In the genomic region with DNA sequence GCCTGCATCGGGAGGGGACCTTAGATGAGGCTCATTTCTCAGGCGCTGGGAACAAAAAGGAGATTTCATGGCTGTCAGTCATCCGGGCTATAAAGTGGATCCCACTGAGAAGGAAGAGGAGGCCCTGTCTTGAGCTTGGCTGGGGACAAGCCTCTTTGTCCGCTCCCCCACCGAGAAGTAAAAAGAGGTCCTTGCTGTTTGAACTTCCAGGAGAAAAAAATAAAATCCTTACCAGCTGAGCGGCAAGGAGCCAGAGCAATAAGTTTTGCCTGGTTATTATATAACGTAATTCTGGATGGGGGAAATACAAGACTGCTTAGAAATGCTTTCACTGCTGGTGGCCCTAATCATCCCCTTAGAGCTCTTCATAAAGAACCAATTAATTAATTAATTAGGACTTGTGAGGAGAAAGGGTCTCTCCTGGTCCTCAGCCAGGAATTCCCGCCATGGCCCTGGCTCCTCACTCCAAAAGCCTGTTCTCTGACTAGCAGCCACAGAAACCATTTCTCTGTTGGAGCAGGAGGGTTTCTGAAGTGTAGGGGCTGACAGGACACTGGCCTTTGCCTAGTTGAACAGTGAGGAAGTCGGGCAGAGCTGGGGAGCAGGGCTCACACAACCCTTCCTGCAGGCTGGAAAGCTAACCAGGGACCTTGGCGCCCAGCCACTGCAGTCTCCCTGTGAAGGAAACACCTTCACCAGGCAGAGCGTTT, we compare ENCODE assay signal across 8 mouse cellular contexts.
DNase-seq lines count a peak whose midpoint lies in the region; ATAC-seq and TF ChIP-seq lines count a peak whose summit lies in the region.

No protein-coding gene starts in this region.

- H3K27me3 ChIP-seq in neural tube, embryonic 11.5 days (ENCODE audit: control insufficient read depth, insufficient read depth, low read length) = 0 out of 2 replicates have a peak, but pooled peaks cover 2% of the 10 kb centered on the region
- H3K27me3 ChIP-seq in hindbrain, postnatal 0 days (ENCODE audit: insufficient read depth, low read length) = 0 out of 2 replicates have a peak, but pooled peaks cover 9% of the 10 kb centered on the region
- H3K27me3 ChIP-seq in intestine, embryonic 16.5 days (replicated peaks; ENCODE audit: control insufficient read depth, insufficient read depth, low read length) = no peaks in the 10 kb centered on the region

- H3K4me3 ChIP-seq in neural tube, embryonic 11.5 days (ENCODE audit: low read depth, low read length) = no peak overlapping the region
- H3K4me3 ChIP-seq in hindbrain, postnatal 0 days (ENCODE audit: low read length) = no peak overlapping the region
- H3K4me3 ChIP-seq in intestine, embryonic 16.5 days (ENCODE audit: low read length) = no peak overlapping the region

- no peak overlapping the region for H3K9ac ChIP-seq in neural tube, embryonic 11.5 days (ENCODE audit: low read length)
- no peak overlapping the region for H3K9ac ChIP-seq in hindbrain, postnatal 0 days (replicated peaks; ENCODE audit: low read length)
- no peak overlapping the region for H3K9ac ChIP-seq in intestine, embryonic 16.5 days (ENCODE audit: low read depth, low read length)

- H3K4me1 ChIP-seq in neural tube, embryonic 11.5 days (ENCODE audit: control insufficient read depth, insufficient read depth, low read length) = peaks cover 22% of the 10 kb centered on the region
- peaks cover 16% of the 10 kb centered on the region for H3K4me1 ChIP-seq in hindbrain, postnatal 0 days (ENCODE audit: insufficient read depth, low read length)
- H3K4me1 ChIP-seq in intestine, embryonic 16.5 days (ENCODE audit: control insufficient read depth, insufficient read depth, low read length) = peaks cover 5% of the 10 kb centered on the region

- no peak for TF ChIP-seq CTCF in hindbrain, postnatal 0 days (IDR thresholded peaks at IDR 0.05; ENCODE audit: low read depth)

- DNase-seq in neural tube, embryonic 11.5 days (ENCODE audit: low spot score) = peak; percentile 59
- no peak for DNase-seq in neural tube, embryonic 10.5 days (ENCODE audit: extremely low spot score, low spot score)
- peak; percentile 70 for DNase-seq in embryo, embryonic 11 days
- peak; percentile 64 for DNase-seq in hindbrain, postnatal 0 days (ENCODE audit: low spot score)
- DNase-seq in retina, embryonic 14.5 days (ENCODE audit: low spot score) = peak; percentile 45
- DNase-seq in thymus, postnatal 0 days (ENCODE audit: low spot score) = no peak

- H3K4me2 ChIP-seq in neural tube, embryonic 11.5 days (ENCODE audit: low read depth) = peak overlapping the region; percentile 19
- no peak overlapping the region for H3K4me2 ChIP-seq in hindbrain, postnatal 0 days (ENCODE audit: low read depth, low read length)
- no peak overlapping the region for H3K4me2 ChIP-seq in intestine, embryonic 16.5 days (ENCODE audit: low read depth, low read length)

- peak overlapping the region; percentile 24; the same call in 1 of the 2 replicates for H3K27ac ChIP-seq in neural tube, embryonic 11.5 days (ENCODE audit: low read depth, low read length)
- no peak overlapping the region for H3K27ac ChIP-seq in hindbrain, postnatal 0 days
- no peak overlapping the region for H3K27ac ChIP-seq in intestine, embryonic 16.5 days (ENCODE audit: low read length)

- H3K36me3 ChIP-seq in neural tube, embryonic 11.5 days (ENCODE audit: control insufficient read depth, insufficient read depth, low read length) = no peaks in the 10 kb centered on the region
- no peaks in the 10 kb centered on the region for H3K36me3 ChIP-seq in hindbrain, postnatal 0 days (ENCODE audit: insufficient read depth, low read length)
- no peaks in the 10 kb centered on the region for H3K36me3 ChIP-seq in intestine, embryonic 16.5 days (ENCODE audit: control insufficient read depth, insufficient read depth, low read length)

- 7% methylated on average over 11 of the region's 11 CpGs for WGBS in neural tube, embryonic 11.5 days
- 17% methylated on average over 11 of the region's 11 CpGs for WGBS in hindbrain, postnatal 0 days
- 35% methylated on average over 11 of the region's 11 CpGs for WGBS in intestine, embryonic 16.5 days

- peak; percentile 83 for ATAC-seq in neural tube, embryonic 11.5 days (ENCODE audit: insufficient read depth, low FRiP score, low TSS enrichment)
- peak; percentile 83 for ATAC-seq in hindbrain, postnatal 0 days
- no peak for ATAC-seq in intestine, embryonic 16.5 days
- no peak for ATAC-seq in megakaryocyte-erythroid progenitor cell, adult 5-6 weeks (replicated peaks; ENCODE audit: low FRiP score, low TSS enrichment, poor library complexity, severe bottlenecking)

- no peaks in the 10 kb centered on the region for H3K9me3 ChIP-seq in neural tube, embryonic 11.5 days (ENCODE audit: control insufficient read depth, low read length)
- no peaks in the 10 kb centered on the region for H3K9me3 ChIP-seq in hindbrain, postnatal 0 days (ENCODE audit: low read length)
- H3K9me3 ChIP-seq in intestine, embryonic 16.5 days (ENCODE audit: control insufficient read depth, low read length) = no peaks in the 10 kb centered on the region

Comparison
In these comparisons a context has a peak if more than half of its experiments do, and no peak if none do; other contexts are left out.
1. DNase-seq: peak in neural tube, embryonic 11.5 days (single experiment), embryo, embryonic 11 days (single experiment), hindbrain, postnatal 0 days (single experiment) and retina, embryonic 14.5 days (single experiment); none in neural tube, embryonic 10.5 days (single experiment) and thymus, postnatal 0 days (single experiment).
2. ATAC-seq: peak in neural tube, embryonic 11.5 days (single experiment) and hindbrain, postnatal 0 days (single experiment); none in intestine, embryonic 16.5 days (single experiment) and megakaryocyte-erythroid progenitor cell, adult 5-6 weeks (single experiment).